Mouse (Mus musculus) E14TG2a.4 (cell line): ENCODE results near the gene Mas1.

Source experiments
- CTCF ChIP-seq: conservative IDR thresholded peaks from 2 replicates; pipeline ENCODE4 v1.5.1; 2014; ENCODE audit warnings: low read length
- NANOG ChIP-seq: IDR thresholded peaks from 2 replicates; pipeline ENCODE4 v1.6.1; 2014; ENCODE audit warnings: borderline replicate concordance, low read length, mixed read lengths

DNA sequence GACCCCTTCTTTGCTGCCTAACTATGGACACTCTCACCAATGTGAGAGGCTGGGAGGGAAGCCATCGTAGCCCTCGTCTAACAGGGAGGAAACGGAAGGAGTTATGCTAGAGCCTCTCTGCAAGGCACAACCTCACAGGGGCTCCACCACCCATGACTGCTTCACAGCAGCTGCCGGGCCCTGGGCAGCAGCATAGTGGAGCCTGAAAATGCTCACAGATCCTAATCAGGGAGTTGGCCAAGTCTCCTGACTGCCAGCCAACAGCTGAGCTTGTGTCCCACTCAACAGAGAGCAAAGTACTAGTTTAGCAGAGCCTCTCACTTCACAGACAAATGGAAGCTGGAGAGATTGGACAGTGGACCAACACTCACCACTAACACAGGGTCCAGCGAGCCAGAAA is 21.5 kb downstream of the Mas1 start:
- TF ChIP-seq CTCF (no peak), NANOG (no peak)
